Mouse (Mus musculus) cerebellum, postnatal 4 days (tissue): ENCODE results near the gene Syne1.

Source experiments
- DNase-seq, 2 experiments: peaks; one replicate each; pipeline ENCODE4 v3.0.0; 2022; ENCODE audit warnings: low spot score in 2 of 2, mixed read lengths in 1 of 2

Gene Syne1

GRCm38 (mm10) chr10:4976557-4976956 lies 574.7 kb downstream of the Syne1 start:
- DNase-seq, result no peak

GRCm38 (mm10) chr10:4974246-4974645 lies 577.0 kb downstream of the Syne1 start:
- no peak for DNase-seq

GRCm38 (mm10) chr10:4972026-4972425 lies 579.3 kb downstream of the Syne1 start:
- DNase-seq, result no peak

DNA sequence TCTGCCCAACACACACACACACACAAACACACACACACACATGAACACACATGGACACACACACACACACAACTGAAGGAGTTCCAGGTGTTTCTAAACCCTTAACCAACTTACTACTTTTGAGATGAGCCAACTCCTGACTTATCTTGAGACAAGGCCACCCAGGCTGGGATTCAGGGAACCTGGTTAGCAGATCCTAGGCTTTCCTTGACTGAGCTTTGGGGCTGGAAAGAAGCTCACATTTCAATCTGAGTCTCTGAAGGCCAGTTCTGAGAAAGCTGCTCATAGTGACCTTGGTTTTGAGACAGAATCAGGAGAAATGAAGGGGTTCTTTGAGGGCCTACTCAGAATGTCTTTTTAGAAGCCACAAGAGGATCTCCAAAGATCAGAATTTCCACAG lies 579.7 kb downstream of the Syne1 start:
- DNase-seq, result no peak

DNA sequence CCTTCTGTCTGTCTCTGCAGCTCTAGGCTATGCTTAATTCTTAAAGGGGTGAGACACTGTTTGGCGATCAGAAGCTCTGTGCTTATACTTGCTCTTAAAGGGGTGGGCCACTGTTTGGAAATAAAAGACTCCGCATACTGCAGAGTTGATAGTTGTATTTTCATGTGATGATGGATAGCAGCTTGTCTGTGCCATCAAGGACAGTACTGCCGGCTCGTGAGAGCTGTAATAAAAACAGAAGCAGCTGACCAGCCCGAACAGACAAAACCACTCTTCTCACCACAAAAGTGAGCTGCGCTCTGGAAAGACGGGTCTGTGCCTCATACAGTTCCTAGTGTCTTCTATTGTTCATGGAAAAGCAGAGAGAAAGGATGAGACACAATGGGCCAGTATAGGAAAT lies 580.1 kb downstream of the Syne1 start:
- no peak for DNase-seq
